In the genomic region with DNA sequence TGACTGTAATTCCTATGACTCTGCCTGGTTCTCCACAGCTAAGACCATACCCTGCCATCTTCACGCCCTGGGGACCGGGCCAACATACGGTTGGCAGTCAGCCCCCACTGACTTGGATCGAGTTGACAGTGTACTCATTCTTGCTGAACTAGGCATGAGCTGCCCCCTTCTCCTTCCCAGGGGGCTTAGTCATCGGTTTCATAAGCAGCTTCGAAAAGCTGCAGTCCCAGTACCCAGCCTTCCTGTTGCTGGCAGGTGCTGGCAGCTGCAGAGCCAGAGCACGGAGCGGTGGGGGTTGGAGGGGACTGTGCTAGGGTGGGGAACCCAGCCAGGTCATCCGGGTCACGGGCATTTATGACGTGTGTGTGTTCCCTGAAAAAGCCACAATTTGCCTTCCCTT, we compare ENCODE assay signal across 8 mouse cellular contexts. TPM values are rescaled to one million over a fixed set of nuclear protein-coding genes. Genes with fewer than 3 reads are reported as not detected.
A peak's percentile ranks its signal among the peaks of the same experiment; 100 is the strongest.
DNase-seq lines count a peak whose midpoint lies in the region; ATAC-seq and TF ChIP-seq lines count a peak whose summit lies in the region.

No protein-coding gene starts in this region.

- peak; percentile 15 for DNase-seq in lung, adult 2 months
- no peak for DNase-seq in lung, postnatal 10 days
- DNase-seq in adrenal gland, postnatal 25 days: peak; percentile 38
- peak; percentile 56 to 75 for DNase-seq in frontal cortex, postnatal 36 days (ENCODE audit: low spot score in 2 of 2)
- peak; percentile 26 to 46 for DNase-seq in layer of hippocampus, adult 2 months (ENCODE audit: low spot score in 2 of 2)
- DNase-seq in right cerebral cortex, adult 2 months (ENCODE audit: low spot score in 2 of 2): peak; percentile 32 to 60

- no peak for TF ChIP-seq POLR2A in lung, adult 2 months (IDR thresholded peaks at IDR 0.05; ENCODE audit: borderline replicate concordance, extremely low read depth, low read depth, low read length)

- no peaks in the 10 kb centered on the region for H3K9me3 ChIP-seq in neural tube, embryonic 15.5 days (replicated peaks)

- no peak overlapping the region for H3K9ac ChIP-seq in neural tube, embryonic 15.5 days (replicated peaks)

- H3K4me3 ChIP-seq in lung, adult 2 months (replicated peaks; ENCODE audit: extremely low read depth, low read depth, low read length): no peak overlapping the region
- no peak overlapping the region for H3K4me3 ChIP-seq in layer of hippocampus, adult 2 months
- no peak overlapping the region for H3K4me3 ChIP-seq in neural tube, embryonic 15.5 days (replicated peaks)

- no peaks in the 10 kb centered on the region for H3K27me3 ChIP-seq in neural tube, embryonic 15.5 days (replicated peaks)

- no peak for TF ChIP-seq CTCF in lung, adult 2 months (IDR thresholded peaks at IDR 0.05; ENCODE audit: insufficient read depth, low read length)
- TF ChIP-seq CTCF in layer of hippocampus, adult 2 months (conservative IDR thresholded peaks at IDR 0.05): no peak

- no peak overlapping the region for H3K4me2 ChIP-seq in neural tube, embryonic 15.5 days

- H3K4me1 ChIP-seq in lung, adult 2 months (ENCODE audit: control insufficient read depth, insufficient read depth, low read length): peaks cover 2% of the 10 kb centered on the region; the same call in 1 of the 2 replicates
- H3K4me1 ChIP-seq in neural tube, embryonic 15.5 days: peaks cover 19% of the 10 kb centered on the region

- no peak for ATAC-seq in neural tube, embryonic 15.5 days (ENCODE audit: low FRiP score)
- no peak for ATAC-seq in megakaryocyte, adult 5-6 weeks (ENCODE audit: poor library complexity, severe bottlenecking)

- 51% methylated on average over 11 of the region's 11 CpGs for WGBS in lung, adult 2 months
- WGBS in neural tube, embryonic 15.5 days: 65% methylated on average over 11 of the region's 11 CpGs

- H3K36me3 ChIP-seq in neural tube, embryonic 15.5 days: no peaks in the 10 kb centered on the region

- peak overlapping the region; percentile 70 for H3K27ac ChIP-seq in layer of hippocampus, adult 2 months
- no peak overlapping the region for H3K27ac ChIP-seq in neural tube, embryonic 15.5 days (replicated peaks)

RNA-seq across cellular contexts. Expression of a gene that starts 27.5 kb away (rescaled TPM):
- 21.6 and 30.9 TPM in 2 replicates for polyA plus RNA-seq in lung, adult 2 months (2012; rRNA removed)
- 15.1 and 16.4 TPM in 2 replicates for total RNA-seq in adrenal gland, postnatal 25 days (2021)
- 10 to 100 TPM; 48.2 to 49.5 TPM for total RNA-seq in layer of hippocampus, adult 2 months (2021)
- 0.68 and 0.69 TPM in 2 replicates for polyA plus RNA-seq in neural tube, embryonic 15.5 days (2015; fragmentation: Nextera tagmentation; extraction: Ambion mirVana)
- total RNA-seq in megakaryocyte, adult 5-6 weeks (2015): 15.6 and 18.1 TPM in 2 replicates
- 33.3 and 38.9 TPM in 2 replicates for total RNA-seq in megakaryocyte, adult 5-6 weeks (2017)
